Mouse (Mus musculus) midbrain, embryonic 15.5 days (tissue): ENCODE data around the gene Gm9040. TPM values are rescaled to one million over a fixed set of nuclear protein-coding genes. Genes with fewer than 3 reads are reported as not detected.
"Not testable (repeated sequence)": the region's sequence is repeated elsewhere in the genome, so short reads cannot be mapped to it uniquely, and the experiment has no call there.

Source experiments
- ATAC-seq: fragments of 200-750 bp; cut with Nextera tagmentation; replicated peaks from 2 replicates; pipeline ENCODE4 v1.8.0; 2017; ENCODE audit warnings: moderate TSS enrichment
- H3K27ac ChIP-seq: fragments of 300-500 bp; sonication (generic); 2 replicates; pipeline ENCODE4 v1.5.1; 2015; ENCODE audit warnings: mild to moderate bottlenecking, inconsistent platforms
- H3K27me3 ChIP-seq: fragments of 300-500 bp; sonication (generic); replicated peaks from 2 replicates; pipeline ENCODE4 v1.6.1; 2015; ENCODE audit warnings: inconsistent platforms
- H3K36me3 ChIP-seq: fragments of 300-500 bp; sonication (generic); replicated peaks from 2 replicates; pipeline ENCODE4 v1.6.1; 2015; ENCODE audit warnings: inconsistent platforms
- H3K4me1 ChIP-seq: fragments of 300-500 bp; sonication (generic); 2 replicates; pipeline ENCODE4 v1.6.1; 2015; ENCODE audit warnings: inconsistent platforms
- H3K4me2 ChIP-seq: fragments of 300-500 bp; sonication (generic); 2 replicates; pipeline ENCODE4 v1.6.1; 2015; ENCODE audit warnings: inconsistent platforms, mild to moderate bottlenecking, moderate library complexity
- H3K4me3 ChIP-seq: fragments of 300-500 bp; sonication (generic); 2 replicates; pipeline ENCODE4 v1.5.1; 2015; ENCODE audit warnings: mild to moderate bottlenecking, inconsistent platforms
- H3K9ac ChIP-seq: fragments of 300-500 bp; sonication (generic); 2 replicates; pipeline ENCODE4 v1.6.1; 2015; ENCODE audit warnings: mild to moderate bottlenecking, inconsistent platforms
- H3K9me3 ChIP-seq: fragments of 300-500 bp; sonication (generic); 2 replicates; pipeline ENCODE4 v1.6.1; 2016; ENCODE audit warnings: inconsistent platforms
- WGBS: fragments of 180-500 bp; shearing (Covaris S2); methylation state at CpG from one replicate; pipeline ENCODE4 v1.1.7; 2015; ENCODE audit warnings: mixed read lengths; 5-methylcytosine and 5-hydroxymethylcytosine counted together
- polyA plus RNA-seq: library from polyadenylated mRNA; unstranded; fragments of >200 nt; fragmentation: Nextera tagmentation; extraction: Ambion mirVana; gene quantifications from 2 replicates; pipeline ENCODE4 v1.2.1, GENCODE M21; 2015

The Gm9040 gene
- polyA plus RNA-seq, 1 experiment from 2014 or later = not detected

DNA sequence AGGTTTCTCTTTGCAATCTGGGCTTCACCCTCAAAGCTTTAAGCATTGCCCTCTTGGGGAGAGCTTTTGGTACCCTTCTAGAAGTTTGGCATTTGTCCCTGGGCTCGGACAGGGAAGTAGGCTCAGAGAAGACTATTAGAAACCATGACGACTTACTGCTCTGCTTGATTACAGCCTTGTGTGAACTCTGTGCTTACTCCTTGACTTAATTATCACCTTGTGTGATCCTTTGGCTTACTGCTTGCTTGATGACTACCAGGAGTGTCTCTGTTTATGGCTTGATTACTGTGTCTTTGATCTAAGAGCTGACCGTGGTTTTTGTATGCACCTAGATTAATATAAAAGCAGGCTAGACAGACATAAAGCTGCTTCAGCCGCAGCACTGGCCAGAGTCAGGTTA, 48.7 kb downstream of the Gm9040 start:
- not testable (repeated sequence) for H3K27me3 ChIP-seq, H3K4me1 ChIP-seq, ATAC-seq, H3K36me3 ChIP-seq, H3K4me3 ChIP-seq, H3K4me2 ChIP-seq, H3K9me3 ChIP-seq, H3K27ac ChIP-seq, H3K9ac ChIP-seq
- WGBS = no CpG with 5 or more reads among the region's 4 CpGs

Other genes with a start within 250 kb of the Gm9040 start
- gene Mdm1, start 185.2 kb downstream of the Gm9040 start, polyA plus RNA-seq = 29.8 and 32.0 TPM in 2 replicates
- 0.25 TPM in 1 of 2 replicates, not detected in the other for gene Il22, start 122.0 kb downstream of the Gm9040 start, polyA plus RNA-seq
- 0.14 and 0.21 TPM in 2 replicates for gene Gm32717, start 86.2 kb downstream of the Gm9040 start, polyA plus RNA-seq
- 0.14 and 0.21 TPM in 2 replicates for gene Gm32802, start 68.3 kb downstream of the Gm9040 start, polyA plus RNA-seq
- gene Iltifb, start 31.9 kb downstream of the Gm9040 start, polyA plus RNA-seq = 0.52 TPM in 1 of 2 replicates, not detected in the other
- not detected in 2 replicates for gene Gm9044, start 5.4 kb upstream of the Gm9040 start, polyA plus RNA-seq
- not detected in 2 replicates for gene Gm9045, start 10.9 kb upstream of the Gm9040 start, polyA plus RNA-seq
- gene Gm9046, start 16.3 kb upstream of the Gm9040 start, polyA plus RNA-seq = not detected in 2 replicates
- gene Gm9048, start 21.7 kb upstream of the Gm9040 start, polyA plus RNA-seq = 0.08 TPM in 1 of 2 replicates, not detected in the other
- not detected in 2 replicates for gene Gm9049, start 27.1 kb upstream of the Gm9040 start, polyA plus RNA-seq
- gene Ifng, start 114.1 kb upstream of the Gm9040 start, polyA plus RNA-seq = not detected in 2 replicates